Mouse (Mus musculus): ENCODE data around the gene Nsd1.

Gene Nsd1

DNA sequence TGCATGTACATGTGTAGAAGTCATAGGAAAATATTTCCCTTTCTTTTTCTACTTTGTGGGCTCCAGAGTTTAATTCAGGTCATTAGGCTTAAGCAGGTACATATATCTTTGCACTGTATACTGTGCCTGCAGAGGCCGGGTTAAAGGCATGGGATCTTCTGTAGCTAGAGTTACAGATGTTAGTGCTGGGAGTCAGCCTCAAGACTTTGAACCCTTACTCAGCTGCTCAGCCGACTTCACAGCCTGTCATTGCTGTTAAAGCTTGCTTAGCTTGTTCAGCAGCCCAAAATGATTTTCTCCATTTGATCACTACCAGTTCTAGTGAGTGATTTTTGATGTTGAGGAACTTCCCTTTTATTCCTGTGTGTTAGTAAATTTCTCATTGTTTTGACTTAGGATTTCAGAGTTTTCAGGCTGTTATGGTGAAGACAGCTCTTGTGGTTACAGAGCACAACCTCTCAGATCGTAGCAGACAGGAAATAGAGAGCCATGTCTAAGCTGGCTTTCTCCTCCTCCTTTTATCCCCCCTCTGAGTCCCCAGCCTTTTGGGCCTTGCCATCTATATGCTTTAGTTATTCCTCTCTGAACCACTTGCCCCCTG lies 45.6 kb downstream of the Nsd1 start:
- WGBS: 58% methylated on average over 3 of the region's 3 CpGs

DNA sequence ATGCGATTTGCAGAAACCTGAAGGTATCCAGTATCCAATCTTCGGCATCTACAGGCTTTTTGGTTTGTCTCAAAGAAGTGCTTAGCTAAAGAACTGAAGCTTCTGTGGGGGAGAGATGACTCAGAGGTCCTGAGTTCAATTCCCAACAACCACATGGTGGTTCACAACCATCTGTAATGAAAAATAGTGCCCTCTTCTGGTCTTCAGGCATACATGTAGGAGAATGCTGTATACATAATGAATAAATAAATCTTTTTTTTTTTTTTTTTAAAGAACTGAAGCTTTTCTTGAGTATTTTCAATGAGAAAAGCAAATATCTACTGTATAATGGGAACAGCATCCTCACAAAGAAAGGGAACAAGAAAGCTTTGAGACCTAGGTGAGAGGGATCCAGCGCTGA lies 49.1 kb downstream of the Nsd1 start:
- WGBS: 90% methylated on average over 3 of the region's 3 CpGs

- WGBS: 92% methylated on average over 8 of the region's 8 CpGs
These were observed 51.9 kb downstream of the Nsd1 start for GRCm38 (mm10) chr13:55261521-55261920.

- WGBS: 88% methylated on average over 5 of the region's 5 CpGs
These were observed 67.6 kb downstream of the Nsd1 start for GRCm38 (mm10) chr13:55277203-55277602.

DNA sequence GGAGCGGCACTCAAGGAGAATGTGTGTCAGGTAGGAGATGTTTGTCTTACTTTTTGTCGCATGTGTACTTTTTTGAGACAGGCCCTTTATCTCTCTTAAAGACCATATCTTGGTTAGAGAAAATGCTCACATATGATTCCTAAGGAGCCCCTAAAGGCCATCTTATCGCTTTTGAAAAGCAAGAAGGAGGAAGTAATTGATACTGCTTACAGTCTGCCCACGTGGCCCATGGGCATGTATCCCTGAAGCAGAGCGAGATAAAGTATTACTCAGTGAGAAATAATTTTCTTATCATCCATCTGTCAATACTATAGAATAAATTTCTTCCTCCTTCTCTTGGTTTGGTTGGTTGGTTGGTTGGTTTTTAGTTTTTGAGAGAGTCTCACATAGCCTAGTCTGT lies 68.1 kb downstream of the Nsd1 start:
- WGBS: 89% methylated on average over 5 of the region's 5 CpGs

DNA sequence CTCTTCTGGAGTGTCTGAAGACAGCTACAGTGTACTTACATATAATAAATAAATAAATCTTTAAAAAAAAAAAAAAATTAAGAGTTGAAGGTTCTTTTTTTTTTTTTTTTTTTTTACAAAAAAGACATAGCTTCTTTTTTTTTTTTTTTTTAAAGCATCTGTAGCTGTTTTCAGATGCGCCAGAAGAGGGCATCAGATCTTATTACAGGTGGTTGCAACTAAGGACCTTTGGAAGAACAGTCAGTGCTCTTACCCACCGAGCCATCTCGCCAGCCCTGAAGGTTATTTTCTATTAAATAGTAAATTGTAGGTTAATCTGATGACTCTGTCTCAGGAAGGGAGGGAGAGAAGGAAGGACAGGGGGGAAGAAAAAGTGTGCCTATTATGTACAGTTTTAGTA lies 79.3 kb downstream of the Nsd1 start:
- WGBS: 68% methylated on average over 3 of the region's 3 CpGs

GRCm38 (mm10) chr13:55296760-55297159 lies 87.2 kb downstream of the Nsd1 start:
- 96% methylated on average over 1 of the region's 1 CpGs for WGBS

- WGBS: 81% methylated on average over 5 of the region's 5 CpGs
These were observed 91.3 kb downstream of the Nsd1 start for GRCm38 (mm10) chr13:55300913-55301312.

DNA sequence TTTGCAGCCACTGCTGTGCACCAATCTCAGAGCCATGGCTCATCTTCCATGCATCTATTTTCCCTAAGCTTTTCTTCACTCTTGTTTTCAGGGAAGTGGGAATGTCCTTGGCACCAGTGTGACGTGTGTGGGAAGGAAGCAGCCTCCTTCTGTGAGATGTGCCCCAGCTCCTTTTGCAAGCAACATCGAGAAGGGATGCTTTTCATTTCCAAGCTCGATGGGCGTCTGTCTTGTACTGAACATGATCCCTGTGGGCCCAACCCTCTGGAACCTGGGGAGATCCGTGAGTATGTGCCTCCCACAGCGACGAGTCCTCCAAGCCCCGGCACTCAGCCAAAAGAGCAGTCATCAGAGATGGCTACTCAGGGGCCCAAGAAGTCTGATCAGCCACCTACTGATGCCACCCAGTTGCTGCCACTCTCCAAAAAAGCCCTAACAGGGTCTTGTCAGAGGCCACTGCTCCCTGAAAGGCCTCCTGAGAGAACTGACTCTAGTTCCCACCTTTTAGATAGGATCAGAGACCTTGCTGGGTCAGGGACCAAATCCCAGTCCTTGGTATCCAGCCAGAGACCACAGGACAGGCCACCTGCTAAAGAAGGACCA lies 102.5 kb downstream of the Nsd1 start:
- WGBS: 46% methylated on average over 8 of the region's 8 CpGs

GRCm38 (mm10) chr13:55313051-55313450 lies 103.5 kb downstream of the Nsd1 start:
- 48% methylated on average over 9 of the region's 9 CpGs for WGBS

- 76% methylated on average over 2 of the region's 2 CpGs for WGBS
These were observed 105.4 kb downstream of the Nsd1 start for GRCm38 (mm10) chr13:55314891-55315412.

DNA sequence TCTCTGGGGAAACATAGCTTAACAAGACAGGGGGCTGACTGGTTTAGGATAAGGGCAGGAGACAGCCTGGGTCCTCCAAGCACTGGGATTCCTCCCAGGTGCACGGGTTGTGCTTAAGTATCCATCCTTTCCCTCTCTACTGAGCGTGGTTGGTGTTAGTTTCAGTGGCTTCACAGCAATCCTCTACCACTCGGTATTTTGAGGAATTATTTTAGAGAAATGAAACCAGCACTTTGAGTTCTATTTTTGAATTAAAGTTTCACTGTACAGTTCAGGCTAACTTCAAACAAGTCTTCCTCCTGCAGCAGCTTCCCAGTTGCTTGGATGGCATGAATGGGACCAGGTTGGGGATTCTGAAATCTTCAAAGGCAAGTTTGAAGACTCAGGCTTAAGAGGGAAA lies 108.8 kb downstream of the Nsd1 start:
- WGBS: 47% methylated on average over 3 of the region's 3 CpGs

GRCm38 (mm10) chr13:55319931-55320533 lies 110.5 kb downstream of the Nsd1 start, which contains the start of gene Prelid1:
Prelid1 (plus strand) TSS chr13:55320500.
- WGBS: 58% methylated on average over 4 of the region's 4 CpGs

DNA sequence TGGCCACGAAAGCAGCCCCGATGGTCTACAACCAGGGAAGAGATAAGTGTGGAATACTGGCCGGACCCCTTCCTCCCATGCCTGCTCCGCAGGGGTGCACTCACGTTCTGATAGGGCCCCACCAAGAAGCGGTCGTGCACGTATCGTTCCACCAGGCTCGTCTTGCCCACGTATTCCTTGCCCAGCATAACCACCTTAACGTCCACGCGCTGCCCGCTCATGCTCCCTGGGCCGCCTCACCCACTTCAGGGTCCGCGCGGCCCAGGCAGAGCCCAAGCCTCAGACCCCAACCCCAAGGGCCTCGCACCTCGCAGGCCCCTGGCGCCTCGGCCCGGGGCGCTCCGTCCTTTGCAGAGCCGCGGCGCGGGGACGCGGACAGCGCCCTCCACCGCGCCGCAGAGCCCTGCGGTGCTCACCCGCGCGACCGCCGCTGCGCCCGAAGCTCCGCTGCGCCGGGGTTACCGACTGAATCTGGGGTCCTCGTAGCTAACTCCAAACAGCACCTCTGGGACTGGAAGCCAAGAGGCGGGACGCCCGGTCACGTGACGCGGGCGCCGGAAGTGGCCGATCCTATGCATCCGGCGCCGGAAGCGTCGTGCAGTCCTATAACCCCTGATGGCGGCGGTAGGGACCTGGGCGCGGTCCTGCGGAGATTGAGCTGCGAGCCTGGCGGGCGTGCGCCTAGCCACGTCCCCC lies 112.0 kb downstream of the Nsd1 start, which contains the start of gene Rab24:
Gene Rab24, minus strand, starts transcription at position 513 of the 696 bp plus-strand sequence.
- WGBS: under 1% methylated on average over 73 of the region's 73 CpGs

DNA sequence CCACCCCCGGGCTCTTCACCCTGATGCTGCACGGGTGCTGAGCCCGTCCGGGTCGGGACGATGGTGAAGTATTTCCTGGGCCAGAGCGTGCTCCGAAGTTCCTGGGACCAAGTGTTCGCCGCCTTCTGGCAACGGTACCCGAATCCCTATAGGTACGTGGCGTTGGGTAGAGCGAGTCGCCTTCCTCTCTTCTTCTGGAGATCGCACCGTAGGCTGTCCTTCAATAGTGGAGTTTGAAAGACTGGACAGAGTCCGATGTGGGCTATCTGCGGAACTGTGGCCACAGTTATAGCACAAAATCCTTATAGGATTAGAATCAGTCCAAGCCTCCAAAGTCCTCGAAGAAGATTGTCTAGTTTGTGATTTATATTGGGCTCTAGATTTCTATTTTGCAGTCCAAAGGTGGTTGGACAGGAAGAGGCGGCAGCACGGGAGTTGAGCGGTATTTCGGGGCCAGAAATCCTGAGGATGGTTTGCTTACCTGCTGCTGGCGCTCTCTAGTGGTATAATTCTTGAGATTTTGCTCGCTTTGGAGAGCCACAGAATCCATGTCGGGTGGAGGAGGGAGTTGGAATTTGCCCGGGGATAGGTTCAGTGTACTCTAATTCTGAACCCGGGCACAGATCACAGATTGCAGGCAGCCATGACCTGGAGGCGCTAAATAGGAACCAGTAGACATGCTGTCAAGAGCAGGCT lies 112.7 kb downstream of the Nsd1 start:
- WGBS: 2% methylated on average over 31 of the region's 31 CpGs

- whole genome bisulfite sequencing: 62% methylated on average over 11 of the region's 11 CpGs
These were observed 116.0 kb downstream of the Nsd1 start for GRCm38 (mm10) chr13:55325596-55325995.

- WGBS: 47% methylated on average over 4 of the region's 4 CpGs
These were observed 117.6 kb downstream of the Nsd1 start for GRCm38 (mm10) chr13:55327169-55327568.

GRCm38 (mm10) chr13:55327633-55328032 lies 118.1 kb downstream of the Nsd1 start:
- 2% methylated on average over 8 of the region's 8 CpGs for WGBS

DNA sequence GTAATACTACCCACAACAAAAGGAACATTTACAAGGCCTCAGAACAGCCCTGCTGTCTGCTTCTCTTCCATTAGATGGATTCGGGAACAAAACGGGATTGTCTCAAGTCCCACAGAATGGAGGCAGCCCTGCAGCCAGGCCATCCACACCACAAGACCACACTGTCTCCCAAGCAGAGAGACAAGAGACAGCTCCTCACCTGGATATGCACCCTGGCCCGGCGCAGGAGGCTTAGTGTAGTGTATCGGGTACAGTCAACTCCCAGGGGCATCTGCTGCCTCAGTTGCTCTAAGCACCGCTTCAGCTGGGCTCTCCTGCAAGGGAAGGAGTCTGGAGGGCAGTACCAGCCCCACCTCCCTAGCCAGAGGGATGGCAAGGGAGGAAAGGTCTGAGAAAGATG lies 118.6 kb downstream of the Nsd1 start:
- WGBS: 89% methylated on average over 6 of the region's 6 CpGs

DNA sequence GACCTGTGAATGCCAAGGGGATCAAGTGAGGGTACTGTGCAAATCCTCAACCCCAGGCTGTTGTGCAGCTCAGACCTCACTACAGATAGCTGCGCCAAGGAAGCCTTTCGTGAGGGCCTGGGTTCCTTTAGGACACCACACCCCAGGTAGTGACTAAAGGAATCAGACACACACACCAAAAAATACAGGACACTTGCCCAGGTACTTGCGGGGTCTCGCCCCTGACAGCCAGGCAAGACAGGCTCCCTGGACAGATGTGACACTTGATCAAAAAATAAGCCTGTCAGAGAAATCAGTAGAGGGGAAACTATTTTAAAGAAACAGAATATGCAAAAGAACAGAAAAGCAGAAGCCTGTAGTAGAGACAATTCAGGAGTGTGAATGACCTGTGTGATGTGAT lies 119.1 kb downstream of the Nsd1 start:
- 84% methylated on average over 4 of the region's 4 CpGs for WGBS

DNA sequence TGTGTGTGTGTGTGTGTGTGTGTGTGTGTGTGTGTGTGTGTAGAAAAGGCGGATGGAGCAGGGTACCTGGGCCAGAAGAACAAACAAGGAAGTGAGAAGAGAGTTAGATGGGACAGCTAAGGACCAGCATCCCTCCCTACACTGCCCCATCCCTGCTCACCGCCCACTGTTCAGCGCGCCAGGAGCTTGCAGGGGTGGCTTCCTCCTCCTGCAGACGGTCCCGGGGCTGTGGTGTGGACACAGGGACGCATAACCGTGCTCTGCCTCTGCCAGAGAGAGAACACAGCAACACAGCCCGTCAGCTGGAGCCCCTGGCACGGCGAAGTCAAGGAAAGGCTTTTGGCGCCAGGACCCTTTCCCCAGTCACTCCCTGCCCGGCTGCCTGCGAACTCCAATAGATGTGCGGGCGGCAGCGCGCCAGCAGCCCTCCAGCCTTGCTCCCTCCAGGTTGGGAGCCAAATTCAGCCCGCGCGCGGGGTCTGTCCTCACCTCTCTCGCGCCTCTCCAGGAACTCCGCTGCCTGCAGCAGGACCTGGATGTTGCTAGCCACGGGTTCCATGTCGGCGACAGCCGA lies 119.6 kb downstream of the Nsd1 start:
- under 1% methylated on average over 29 of the region's 29 CpGs for WGBS

Measured in cerebral cortex, adult 2 months (tissue).